9 mouse cellular contexts compared by ENCODE assay signal in genomic region chr5:116030566-116031189, GRCm38 (mm10). TPM values are rescaled to one million over a fixed set of nuclear protein-coding genes. Genes with fewer than 3 reads are reported as not detected.
DNase-seq lines count a peak whose midpoint lies in the region; ATAC-seq and TF ChIP-seq lines count a peak whose summit lies in the region.
"Had no signal": no experiment of that assay in that cellular context is flagged by ENCODE, and none has a peak within 500 bp of the region (broad histone marks: within the 10 kb centered on the region; RNA-seq: fewer than 3 reads in every experiment).

No protein-coding gene starts in this region.

- no peak overlapping the region for H3K27ac ChIP-seq in lung, embryonic 16.5 days (ENCODE audit: low read length)
- no peak overlapping the region for H3K27ac ChIP-seq in forebrain, embryonic 11.5 days (ENCODE audit: low read depth, low read length)
- no peak overlapping the region for H3K27ac ChIP-seq in intestine, embryonic 16.5 days (ENCODE audit: low read length)
- H3K27ac ChIP-seq: layer of hippocampus, adult 2 months had no signal

- no peaks in the 10 kb centered on the region for H3K9me3 ChIP-seq in lung, embryonic 16.5 days (ENCODE audit: control insufficient read depth, low read length)
- H3K9me3 ChIP-seq in forebrain, embryonic 11.5 days (ENCODE audit: control insufficient read depth, low read length): no peaks in the 10 kb centered on the region
- no peaks in the 10 kb centered on the region for H3K9me3 ChIP-seq in intestine, embryonic 16.5 days (ENCODE audit: control insufficient read depth, low read length)

- no peaks in the 10 kb centered on the region for H3K36me3 ChIP-seq in lung, embryonic 16.5 days (ENCODE audit: control insufficient read depth, insufficient read depth, low read length)
- H3K36me3 ChIP-seq in forebrain, embryonic 11.5 days (ENCODE audit: control insufficient read depth, insufficient read depth, low read length): no peaks in the 10 kb centered on the region
- H3K36me3 ChIP-seq in intestine, embryonic 16.5 days (ENCODE audit: control insufficient read depth, insufficient read depth, low read length): no peaks in the 10 kb centered on the region
- H3K36me3 ChIP-seq in myocyte (ENCODE audit: control insufficient read depth, insufficient read depth): no peaks in the 10 kb centered on the region

- H3K4me1 ChIP-seq in lung, embryonic 16.5 days (replicated peaks; ENCODE audit: control insufficient read depth, insufficient read depth, low read length): peaks cover 2% of the 10 kb centered on the region; the same call in 1 of the 2 replicates
- H3K4me1 ChIP-seq in forebrain, embryonic 11.5 days (replicated peaks; ENCODE audit: control insufficient read depth, insufficient read depth, low read length): peaks cover 6% of the 10 kb centered on the region; the same call in 1 of the 2 replicates
- no peaks in the 10 kb centered on the region for H3K4me1 ChIP-seq in intestine, embryonic 16.5 days (ENCODE audit: control insufficient read depth, insufficient read depth, low read length)

- 0 out of 2 replicates have a peak overlapping the region, but pooled peaks have one; percentile 30 for H3K4me2 ChIP-seq in lung, embryonic 16.5 days (ENCODE audit: low read depth, low read length)
- peak overlapping the region; percentile 35 for H3K4me2 ChIP-seq in forebrain, embryonic 11.5 days (ENCODE audit: low read depth, low read length, severe bottlenecking)
- 0 out of 2 replicates have a peak overlapping the region, but pooled peaks have one; percentile 10 for H3K4me2 ChIP-seq in intestine, embryonic 16.5 days (ENCODE audit: low read depth, low read length)
- peak overlapping the region; percentile 40 for H3K4me2 ChIP-seq in myocyte (ENCODE audit: low read depth)

- no peak for ATAC-seq in lung, embryonic 16.5 days (ENCODE audit: low read depth)
- ATAC-seq in forebrain, embryonic 11.5 days (replicated peaks; ENCODE audit: low FRiP score): no peak
- ATAC-seq in intestine, embryonic 16.5 days: 0 out of 2 replicates have a peak, but pooled peaks have one; percentile 14

- WGBS in lung, embryonic 16.5 days: 6% methylated on average over 19 of the region's 19 CpGs
- 2% methylated on average over 19 of the region's 19 CpGs for WGBS in forebrain, embryonic 11.5 days
- 9% methylated on average over 19 of the region's 19 CpGs for WGBS in intestine, embryonic 16.5 days

- H3K9ac ChIP-seq in lung, embryonic 16.5 days (ENCODE audit: low read length): no peak overlapping the region
- no peak overlapping the region for H3K9ac ChIP-seq in forebrain, embryonic 11.5 days (ENCODE audit: low read length)
- no peak overlapping the region for H3K9ac ChIP-seq in intestine, embryonic 16.5 days (ENCODE audit: low read depth, low read length)

- no peak overlapping the region for H3K4me3 ChIP-seq in lung, embryonic 16.5 days (ENCODE audit: low read length)
- H3K4me3 ChIP-seq in forebrain, embryonic 11.5 days (ENCODE audit: low read depth, low read length): no peak overlapping the region
- H3K4me3 ChIP-seq in intestine, embryonic 16.5 days (ENCODE audit: low read length): no peak overlapping the region
- no peak overlapping the region for H3K4me3 ChIP-seq in myocyte
- H3K4me3 ChIP-seq: layer of hippocampus, adult 2 months had no signal

- no peaks in the 10 kb centered on the region for H3K79me2 ChIP-seq in myocyte (ENCODE audit: control insufficient read depth, insufficient read depth)

- H3K27me3 ChIP-seq in lung, embryonic 16.5 days (ENCODE audit: control insufficient read depth, insufficient read depth, low read depth, low read length): no peaks in the 10 kb centered on the region
- H3K27me3 ChIP-seq in forebrain, embryonic 11.5 days (ENCODE audit: control insufficient read depth, insufficient read depth, low read length): no peaks in the 10 kb centered on the region
- H3K27me3 ChIP-seq in intestine, embryonic 16.5 days (replicated peaks; ENCODE audit: control insufficient read depth, insufficient read depth, low read length): peaks cover 4% of the 10 kb centered on the region; the same call in 1 of the 2 replicates
- no peaks in the 10 kb centered on the region for H3K27me3 ChIP-seq in myocyte (ENCODE audit: control insufficient read depth, insufficient read depth, insufficient read length)

- no peak for TF ChIP-seq POLR2A in myocyte (IDR thresholded peaks at IDR 0.05; ENCODE audit: insufficient read length, low read depth)

- no peak overlapping the region for H3ac ChIP-seq in myocyte (ENCODE audit: control insufficient read depth, insufficient read length)

- no peak for DNase-seq in lung, postnatal 36 days
- DNase-seq in forebrain, embryonic 11.5 days (ENCODE audit: low spot score): no peak
- no peak for DNase-seq in spleen, postnatal 14 days (ENCODE audit: low spot score in 2 of 2)
- DNase-seq in layer of hippocampus, postnatal 14 days (ENCODE audit: low spot score in 2 of 2): no peak
- DNase-seq in adrenal gland, postnatal 14 days: no peak

TF ChIP-seq in myocyte, 11 proteins besides CTCF, POLR2A, EP300 and RAD21:
- no peak for TF ChIP-seq E2F4 (IDR thresholded peaks at IDR 0.05; ENCODE audit: insufficient read depth)
- no peak for TF ChIP-seq TCF3 (IDR thresholded peaks at IDR 0.05; ENCODE audit: insufficient read length, low read depth)
- no peak for TF ChIP-seq POLR2AphosphoS2 (IDR thresholded peaks at IDR 0.05; ENCODE audit: insufficient read length, low read depth)
- no peak for TF ChIP-seq MYOD1 (IDR thresholded peaks at IDR 0.05; ENCODE audit: control insufficient read depth in 1 of 3, insufficient read length in 2 of 3, low read depth in 2 of 3)
- no peak for TF ChIP-seq SRF (IDR thresholded peaks at IDR 0.05; ENCODE audit: control insufficient read depth, insufficient read length, low read depth)
- no peak for TF ChIP-seq TCF12 (IDR thresholded peaks at IDR 0.05; ENCODE audit: insufficient read depth, poor library complexity, severe bottlenecking)
- no peak for TF ChIP-seq MAX (IDR thresholded peaks at IDR 0.05; ENCODE audit: low read depth)
- TF ChIP-seq MYOG (IDR thresholded peaks at IDR 0.05; ENCODE audit: control insufficient read depth in 1 of 3, insufficient read depth in 1 of 3, insufficient read length in 2 of 3, low read depth in 2 of 3): no peak
- TF ChIP-seq USF1 (IDR thresholded peaks at IDR 0.05; ENCODE audit: low read depth): no peak
- TF ChIP-seq REST (IDR thresholded peaks at IDR 0.05; ENCODE audit: insufficient read depth, insufficient read length): no peak
- TF ChIP-seq CEBPB (IDR thresholded peaks at IDR 0.05; ENCODE audit: insufficient read depth, poor library complexity, severe bottlenecking): no peak

RNA-seq across cellular contexts. Expression of gene Prkab1, which starts 6.4 kb away (rescaled TPM):
- 80.2 and 82.8 TPM in 2 replicates for polyA plus RNA-seq in lung, embryonic 16.5 days (2015; fragmentation: Nextera tagmentation; extraction: Ambion mirVana)
- polyA plus RNA-seq in forebrain, embryonic 11.5 days (2014; fragmentation: Nextera tagmentation; extraction: Ambion mirVana): 61.0 and 63.6 TPM in 2 replicates
- polyA plus RNA-seq in intestine, embryonic 16.5 days (2015; fragmentation: Nextera tagmentation; extraction: Ambion mirVana): 74.8 and 83.1 TPM in 2 replicates
- polyA plus RNA-seq in myocyte (2012; fragmentation: generic; extraction: Trizol): 32.2 TPM
- total RNA-seq in layer of hippocampus, postnatal 14 days (2021): 10 to 100 TPM; 20.3 to 23.5 TPM
- 62.5 and 64.4 TPM in 2 replicates for total RNA-seq in adrenal gland, postnatal 14 days (2021)

RNA-seq across cellular contexts. Expression of gene Tmem233, which starts 52.4 kb away (rescaled TPM):
- 0.15 and 0.24 TPM in 2 replicates for polyA plus RNA-seq in lung, embryonic 16.5 days (2015; fragmentation: Nextera tagmentation; extraction: Ambion mirVana)
- not detected in 2 replicates for polyA plus RNA-seq in forebrain, embryonic 11.5 days (2014; fragmentation: Nextera tagmentation; extraction: Ambion mirVana)
- polyA plus RNA-seq in intestine, embryonic 16.5 days (2015; fragmentation: Nextera tagmentation; extraction: Ambion mirVana): not detected in 2 replicates
- 0.04 TPM for polyA plus RNA-seq in myocyte (2012; fragmentation: generic; extraction: Trizol)
- not detected for total RNA-seq in layer of hippocampus, postnatal 14 days (2021)
- 0.15 TPM in 1 of 2 replicates, not detected in the other for total RNA-seq in adrenal gland, postnatal 14 days (2021)
- total RNA-seq: layer of hippocampus, adult 2 months had no signal
